Mouse (Mus musculus): ENCODE measurements around the gene Coro1b.

DNA sequence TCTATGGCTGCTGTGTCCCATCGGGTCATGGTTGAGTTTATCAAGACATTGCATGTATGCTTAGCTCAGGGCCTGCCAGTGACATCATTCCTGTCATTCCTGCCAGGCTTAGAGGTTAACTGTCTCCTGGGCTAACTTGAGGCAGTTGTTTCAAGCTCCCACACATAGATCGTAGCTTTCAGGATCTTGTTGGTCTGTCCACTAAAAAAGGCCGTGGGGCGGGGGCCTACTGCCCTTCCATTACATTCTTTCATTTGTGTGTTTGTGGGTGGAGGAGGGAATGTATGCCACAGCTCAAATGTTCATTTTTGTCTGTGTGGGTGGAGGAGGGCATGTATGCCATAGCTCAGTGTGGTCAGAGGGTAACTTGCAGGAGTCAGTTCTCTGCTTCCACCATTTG lies 18.3 kb upstream of the Coro1b start:
- no peak for TF ChIP-seq USF1 (IDR thresholded peaks at IDR 0.05; ENCODE audit: low read depth, low read length)
- TF ChIP-seq JUND (conservative IDR thresholded peaks at IDR 0.05; ENCODE audit: low read depth, low read length) = no peak
- TF ChIP-seq UBTF (IDR thresholded peaks at IDR 0.05; ENCODE audit: low read depth, low read length) = no peak
- no peak for TF ChIP-seq POLR2A (IDR thresholded peaks at IDR 0.05; ENCODE audit: low read depth, low read length)
